In genomic region chr2:58566410-58567065, GRCm38 (mm10) we compare ENCODE assay signal across 8 mouse cellular contexts. TPM values are rescaled to one million over a fixed set of nuclear protein-coding genes. Genes with fewer than 3 reads are reported as not detected.
A peak's percentile ranks its signal among the peaks of the same experiment; 100 is the strongest.
DNase-seq lines count a peak whose midpoint lies in the region; ATAC-seq and TF ChIP-seq lines count a peak whose summit lies in the region.

No protein-coding gene starts in this region.

- H3K36me3 ChIP-seq in forebrain, postnatal 0 days (ENCODE audit: insufficient read depth): no peaks in the 10 kb centered on the region
- no peaks in the 10 kb centered on the region for H3K36me3 ChIP-seq in lung, embryonic 14.5 days (ENCODE audit: insufficient read depth)

- H3K4me3 ChIP-seq in brown adipose tissue, adult 24 weeks (ENCODE audit: insufficient read depth, low read depth, low read length): peak overlapping the region; percentile 100
- peak overlapping the region; percentile 97 for H3K4me3 ChIP-seq in forebrain, postnatal 0 days (ENCODE audit: low read depth, low read length)
- peak overlapping the region; percentile 79 for H3K4me3 ChIP-seq in layer of hippocampus, adult 2 months
- H3K4me3 ChIP-seq in lung, embryonic 14.5 days (ENCODE audit: low read depth, low read length): peak overlapping the region; percentile 77

- 0 out of 2 replicates have a peak, but pooled peaks have one; percentile 22 for TF ChIP-seq CTCF in forebrain, postnatal 0 days (IDR thresholded peaks at IDR 0.05; ENCODE audit: low read depth)
- no peak; the same call in 1 of the 2 replicates for TF ChIP-seq CTCF in layer of hippocampus, adult 2 months (conservative IDR thresholded peaks at IDR 0.05)
- no peak for TF ChIP-seq CTCF in lung, embryonic 14.5 days (IDR thresholded peaks at IDR 0.05; ENCODE audit: low read depth)

- 1% methylated on average over 55 of the region's 78 CpGs for WGBS in forebrain, postnatal 0 days
- WGBS in lung, embryonic 14.5 days: under 1% methylated on average over 49 of the region's 78 CpGs

- H3K9me3 ChIP-seq in forebrain, postnatal 0 days (ENCODE audit: low read length): no peaks in the 10 kb centered on the region
- H3K9me3 ChIP-seq in lung, embryonic 14.5 days (ENCODE audit: low read depth, low read length): no peaks in the 10 kb centered on the region

- H3K4me2 ChIP-seq in forebrain, postnatal 0 days (ENCODE audit: low read depth): peak overlapping the region; percentile 52
- peak overlapping the region; percentile 79 for H3K4me2 ChIP-seq in lung, embryonic 14.5 days

- intact Hi-C loops in heart, postnatal 36 days (cut with DNase I): loop anchor here (1.0 to 10.0 kb wide), 6 partner anchors 34 to 372 kb away; partner anchors contain the start of gene Cytip

- no peaks in the 10 kb centered on the region for H3K27me3 ChIP-seq in forebrain, postnatal 0 days (ENCODE audit: insufficient read depth, low read length)
- H3K27me3 ChIP-seq in lung, embryonic 14.5 days (ENCODE audit: insufficient read depth, low read length): no peaks in the 10 kb centered on the region

- peaks cover 32% of the 10 kb centered on the region for H3K4me1 ChIP-seq in brown adipose tissue, adult 24 weeks (ENCODE audit: control insufficient read depth, insufficient read depth, insufficient read length, low read length)
- H3K4me1 ChIP-seq in forebrain, postnatal 0 days (ENCODE audit: insufficient read depth): peaks cover 18% of the 10 kb centered on the region
- H3K4me1 ChIP-seq in lung, embryonic 14.5 days (ENCODE audit: insufficient read depth): peaks cover 22% of the 10 kb centered on the region

- peak overlapping the region; percentile 79 for H3K27ac ChIP-seq in brown adipose tissue, adult 24 weeks (replicated peaks; ENCODE audit: low read depth, low read length)
- H3K27ac ChIP-seq in forebrain, postnatal 0 days (ENCODE audit: low read depth, low read length): peak overlapping the region; percentile 98
- peak overlapping the region; percentile 99 for H3K27ac ChIP-seq in layer of hippocampus, adult 2 months
- peak overlapping the region; percentile 97 for H3K27ac ChIP-seq in lung, embryonic 14.5 days (ENCODE audit: low read depth)

- peak; percentile 54 for ATAC-seq in CD4-positive, CD25-positive, alpha-beta regulatory T cell, adult 4 months
- peak; percentile 58 for ATAC-seq in forebrain, postnatal 0 days
- peak; percentile 50 for ATAC-seq in lung, embryonic 14.5 days (ENCODE audit: insufficient read depth)

- DNase-seq in forebrain, postnatal 0 days: peak; percentile 67
- DNase-seq in heart, postnatal 36 days: peak; percentile 74 to 76
- DNase-seq in layer of hippocampus, adult 2 months (ENCODE audit: low spot score in 2 of 2): peak in 1 of 2 experiments; percentile 37
- peak; percentile 67 for DNase-seq in lung, embryonic 14.5 days
- DNase-seq in ovary, adult 18-20 months (ENCODE audit: low spot score): peak; percentile 43
- peak; percentile 71 for DNase-seq in thymus, postnatal 14 days

- peak overlapping the region; percentile 95 for H3K9ac ChIP-seq in forebrain, postnatal 0 days
- H3K9ac ChIP-seq in lung, embryonic 14.5 days: peak overlapping the region; percentile 87

RNA-seq across cellular contexts. Expression of gene Acvr1, which starts 0.4 kb away (rescaled TPM):
- under 1 TPM in 1 of 2 experiments, not detected in 1; 0.17 TPM for polyA plus RNA-seq in CD4-positive, CD25-positive, alpha-beta regulatory T cell, adult 4 months (2017; shearing (Covaris generic))
- polyA plus RNA-seq in brown adipose tissue, adult 24 weeks (2012; ENCODE audit: insufficient read depth, insufficient read length, missing spikeins): 5.0 and 7.7 TPM in 2 replicates
- total RNA-seq in forebrain, postnatal 0 days (2014; rRNA removed): 14.8 and 16.4 TPM in 2 replicates
- 5.6 and 6.4 TPM in 2 replicates for polyA plus RNA-seq in forebrain, postnatal 0 days (2015; fragmentation: Nextera tagmentation; extraction: Ambion mirVana)
- 10 to 100 TPM; 16.0 to 16.8 TPM for total RNA-seq in heart, postnatal 36 days (2021)
- 10 to 100 TPM; 46.0 to 48.2 TPM for total RNA-seq in layer of hippocampus, adult 2 months (2021)
- 6.5 and 7.4 TPM in 2 replicates for polyA plus RNA-seq in lung, embryonic 14.5 days (2014; fragmentation: Nextera tagmentation; extraction: Ambion mirVana)

RNA-seq across cellular contexts. Expression of gene Upp2, which starts 0.6 kb away (rescaled TPM):
- not detected for polyA plus RNA-seq in CD4-positive, CD25-positive, alpha-beta regulatory T cell, adult 4 months (2017; shearing (Covaris generic))
- polyA plus RNA-seq in brown adipose tissue, adult 24 weeks (2012; ENCODE audit: insufficient read depth, insufficient read length, missing spikeins): 17.8 and 18.8 TPM in 2 replicates
- 12.6 and 19.9 TPM in 2 replicates for total RNA-seq in forebrain, postnatal 0 days (2014; rRNA removed)
- 10.8 and 12.5 TPM in 2 replicates for polyA plus RNA-seq in forebrain, postnatal 0 days (2015; fragmentation: Nextera tagmentation; extraction: Ambion mirVana)
- total RNA-seq in heart, postnatal 36 days (2021): 1 to 10 TPM; 2.7 to 5.0 TPM
- total RNA-seq in layer of hippocampus, adult 2 months (2021): 10 to 100 TPM; 32.7 to 38.5 TPM
- 7.0 and 8.6 TPM in 2 replicates for polyA plus RNA-seq in lung, embryonic 14.5 days (2014; fragmentation: Nextera tagmentation; extraction: Ambion mirVana)
